Mouse (Mus musculus): ENCODE data around the gene Nlk. TPM values are rescaled to one million over a fixed set of nuclear protein-coding genes. Genes with fewer than 3 reads are reported as not detected.
A peak's percentile ranks its signal among the peaks of the same experiment; 100 is the strongest.
"Not testable (repeated sequence)": the region's sequence is repeated elsewhere in the genome, so short reads cannot be mapped to it uniquely, and the experiment has no call there.

The Nlk gene
- polyA plus RNA-seq, 1 experiment from 2014 or later: 25.3 TPM

GRCm38 (mm10) chr11:78536080-78536689 lies 161.0 kb downstream of the Nlk start, which contains the start of the genes Tnfaip1 and Ift20:
Gene Tnfaip1 (minus strand): TSS chr11:78536332.
Gene Ift20 (plus strand): TSS chr11:78536361.
- Histone ChIP-seq H3K27me3 (no peaks in the 10 kb centered on the region), H3K36me3 (peaks cover 29% of the 10 kb centered on the region), H3K4me2 (replicated peaks) (peak within 1 kb of the TSS; percentile 88), H3K4me1 (peaks cover 25% of the 10 kb centered on the region), H3K27ac (peak within 1 kb of the TSS; percentile 92), H3K9me3 (replicated peaks) (no peaks in the 10 kb centered on the region), H3K4me3 (peak within 1 kb of the TSS; percentile 80), H3K9ac (peak within 1 kb of the TSS; percentile 89)
- peak; percentile 97 for ATAC-seq (ENCODE audit: low FRiP score)
- WGBS: under 1% methylated on average over 52 of the region's 52 CpGs

- peak; percentile 20 for ATAC-seq (ENCODE audit: low FRiP score)
- peaks cover 25% of the 10 kb centered on the region for H3K4me1 ChIP-seq
Measured at GRCm38 (mm10) chr11:78535376-78536079, 161.6 kb downstream of the Nlk start.

GRCm38 (mm10) chr11:78534516-78534915 lies 162.7 kb downstream of the Nlk start:
- H3K27me3 ChIP-seq: no peaks in the 10 kb centered on the region
- H3K36me3 ChIP-seq: peaks cover 21% of the 10 kb centered on the region
- H3K27ac ChIP-seq: no peak overlapping the region
- WGBS: 92% methylated on average over 4 of the region's 4 CpGs
- H3K9ac ChIP-seq: no peak overlapping the region
- H3K4me1 ChIP-seq: peaks cover 25% of the 10 kb centered on the region
- H3K4me3 ChIP-seq: peak overlapping the region; percentile 80; the same call in 1 of the 2 replicates
- no peaks in the 10 kb centered on the region for H3K9me3 ChIP-seq (replicated peaks)
- peak overlapping the region; percentile 76 for H3K4me2 ChIP-seq (replicated peaks)
- ATAC-seq (ENCODE audit: low FRiP score): no peak

More at GRCm38 (mm10) chr11:78535376-78536079, 161.6 kb downstream of the Nlk start:
- peak overlapping the region; percentile 92 for H3K27ac ChIP-seq
- peak overlapping the region; percentile 80 for H3K4me3 ChIP-seq
- H3K9me3 ChIP-seq (replicated peaks): no peaks in the 10 kb centered on the region
- WGBS: under 1% methylated on average over 23 of the region's 23 CpGs
- H3K4me2 ChIP-seq (replicated peaks): peak overlapping the region; percentile 76
- peaks cover 23% of the 10 kb centered on the region for H3K36me3 ChIP-seq
- no peaks in the 10 kb centered on the region for H3K27me3 ChIP-seq
- H3K9ac ChIP-seq: peak overlapping the region; percentile 77

GRCm38 (mm10) chr11:78531515-78531914 lies 165.7 kb downstream of the Nlk start:
- ATAC-seq (ENCODE audit: low FRiP score); H3K9me3 ChIP-seq (replicated peaks); H3K27ac ChIP-seq; H3K27me3 ChIP-seq; H3K4me2 ChIP-seq (replicated peaks); H3K4me3 ChIP-seq; H3K9ac ChIP-seq: not testable (repeated sequence)
- WGBS: 93% methylated on average over 10 of the region's 10 CpGs
- peaks cover 12% of the 10 kb centered on the region for H3K4me1 ChIP-seq
- H3K36me3 ChIP-seq: peaks cover 38% of the 10 kb centered on the region

GRCm38 (mm10) chr11:78531046-78531445 lies 166.1 kb downstream of the Nlk start:
- Histone ChIP-seq H3K9me3 (replicated peaks) (no peaks in the 10 kb centered on the region), H3K27ac (no peak overlapping the region), H3K4me1 (peaks cover 12% of the 10 kb centered on the region), H3K4me3 (no peak overlapping the region), H3K4me2 (replicated peaks) (no peak overlapping the region), H3K36me3 (peaks cover 42% of the 10 kb centered on the region), H3K27me3 (no peaks in the 10 kb centered on the region), H3K9ac (no peak overlapping the region)
- WGBS: 81% methylated on average over 6 of the region's 6 CpGs
- ATAC-seq (ENCODE audit: low FRiP score): no peak

GRCm38 (mm10) chr11:78530001-78530400 lies 167.2 kb downstream of the Nlk start:
- no peak overlapping the region for H3K27ac ChIP-seq
- 94% methylated on average over 12 of the region's 12 CpGs for WGBS
- H3K9me3 ChIP-seq (replicated peaks): no peaks in the 10 kb centered on the region
- H3K4me2 ChIP-seq (replicated peaks): no peak overlapping the region
- H3K27me3 ChIP-seq: no peaks in the 10 kb centered on the region
- no peak overlapping the region for H3K9ac ChIP-seq
- ATAC-seq (ENCODE audit: low FRiP score): no peak
- no peak overlapping the region for H3K4me3 ChIP-seq
- peaks cover 6% of the 10 kb centered on the region for H3K4me1 ChIP-seq
- H3K36me3 ChIP-seq: peaks cover 53% of the 10 kb centered on the region

- Histone ChIP-seq H3K4me1 (no peaks in the 10 kb centered on the region), H3K9ac (no peak overlapping the region), H3K4me3 (no peak overlapping the region), H3K27ac (no peak overlapping the region), H3K36me3 (peaks cover 66% of the 10 kb centered on the region), H3K27me3 (no peaks in the 10 kb centered on the region), H3K9me3 (replicated peaks) (no peaks in the 10 kb centered on the region), H3K4me2 (replicated peaks) (no peak overlapping the region)
- 83% methylated on average over 9 of the region's 9 CpGs for WGBS
- no peak for ATAC-seq (ENCODE audit: low FRiP score)
Measured at GRCm38 (mm10) chr11:78528714-78529113, 168.5 kb downstream of the Nlk start.

- 80% methylated on average over 2 of the region's 2 CpGs for WGBS
- H3K4me1 ChIP-seq: no peaks in the 10 kb centered on the region
- H3K9ac ChIP-seq: no peak overlapping the region
- no peak overlapping the region for H3K4me3 ChIP-seq
- no peak overlapping the region for H3K27ac ChIP-seq
- ATAC-seq (ENCODE audit: low FRiP score): no peak
- no peak overlapping the region for H3K4me2 ChIP-seq (replicated peaks)
- H3K9me3 ChIP-seq (replicated peaks): no peaks in the 10 kb centered on the region
- H3K36me3 ChIP-seq: peaks cover 98% of the 10 kb centered on the region
- H3K27me3 ChIP-seq: no peaks in the 10 kb centered on the region
Measured at GRCm38 (mm10) chr11:78524838-78525237, 172.3 kb downstream of the Nlk start.

- Histone ChIP-seq H3K9ac (no peak overlapping the region), H3K9me3 (replicated peaks) (no peaks in the 10 kb centered on the region), H3K4me3 (no peak overlapping the region), H3K27me3 (no peaks in the 10 kb centered on the region), H3K27ac (no peak overlapping the region), H3K4me2 (replicated peaks) (no peak overlapping the region), H3K4me1 (no peaks in the 10 kb centered on the region), H3K36me3 (peaks cover 98% of the 10 kb centered on the region)
- no peak for ATAC-seq (ENCODE audit: low FRiP score)
- 64% methylated on average over 9 of the region's 9 CpGs for WGBS
Measured at GRCm38 (mm10) chr11:78523241-78523955, 173.8 kb downstream of the Nlk start.

- H3K4me1 ChIP-seq: no peaks in the 10 kb centered on the region
- no peak overlapping the region for H3K27ac ChIP-seq
- no peaks in the 10 kb centered on the region for H3K27me3 ChIP-seq
- H3K4me3 ChIP-seq: no peak overlapping the region
- H3K9ac ChIP-seq: no peak overlapping the region
- no peaks in the 10 kb centered on the region for H3K9me3 ChIP-seq (replicated peaks)
- no peak for ATAC-seq (ENCODE audit: low FRiP score)
- peaks cover 98% of the 10 kb centered on the region for H3K36me3 ChIP-seq
- 88% methylated on average over 1 of the region's 1 CpGs for WGBS
- no peak overlapping the region for H3K4me2 ChIP-seq (replicated peaks)
Measured at GRCm38 (mm10) chr11:78522481-78522997, 174.6 kb downstream of the Nlk start.

- H3K4me1 ChIP-seq: no peaks in the 10 kb centered on the region
- no peaks in the 10 kb centered on the region for H3K27me3 ChIP-seq
- no peak overlapping the region for H3K9ac ChIP-seq
- 93% methylated on average over 3 of the region's 3 CpGs for WGBS
- no peaks in the 10 kb centered on the region for H3K9me3 ChIP-seq (replicated peaks)
- peaks cover 93% of the 10 kb centered on the region for H3K36me3 ChIP-seq
- no peak overlapping the region for H3K4me3 ChIP-seq
- no peak overlapping the region for H3K4me2 ChIP-seq (replicated peaks)
- ATAC-seq (ENCODE audit: low FRiP score): no peak
- no peak overlapping the region for H3K27ac ChIP-seq
Measured at GRCm38 (mm10) chr11:78521880-78522279, 175.3 kb downstream of the Nlk start.

- Histone ChIP-seq H3K4me1 (no peaks in the 10 kb centered on the region), H3K9me3 (replicated peaks) (no peaks in the 10 kb centered on the region), H3K4me2 (replicated peaks) (no peak overlapping the region), H3K36me3 (peaks cover 89% of the 10 kb centered on the region), H3K4me3 (no peak overlapping the region), H3K9ac (no peak overlapping the region), H3K27ac (no peak overlapping the region), H3K27me3 (no peaks in the 10 kb centered on the region)
- WGBS: 89% methylated on average over 10 of the region's 10 CpGs
- ATAC-seq (ENCODE audit: low FRiP score): no peak
Measured at GRCm38 (mm10) chr11:78518931-78519330, 178.2 kb downstream of the Nlk start.
